Mouse (Mus musculus) heart, embryonic 11.5 days (tissue): ENCODE measurements around the gene Tbc1d19. TPM values are rescaled to one million over a fixed set of nuclear protein-coding genes. Genes with fewer than 3 reads are reported as not detected.
A peak's percentile ranks its signal among the peaks of the same experiment; 100 is the strongest.

Experiments used
- ATAC-seq: fragments of 200-750 bp; cut with Nextera tagmentation; replicated peaks from 2 replicates; pipeline ENCODE4 v1.8.0; 2017; ENCODE audit warnings: moderate library complexity; ENCODE audit not compliant: insufficient number of reproducible peaks, low FRiP score, low TSS enrichment
- H3K27ac ChIP-seq: fragments of 300-500 bp; sonication (generic); 2 replicates; pipeline ENCODE4 v1.5.1; 2014; ENCODE audit warnings: mild to moderate bottlenecking, low read depth, low read length
- H3K27me3 ChIP-seq: fragments of 300-500 bp; sonication (generic); 2 replicates; pipeline ENCODE4 v1.6.1; 2014; ENCODE audit warnings: mild to moderate bottlenecking, low read length, mixed read lengths; ENCODE audit not compliant: control insufficient read depth, insufficient read depth
- H3K36me3 ChIP-seq: fragments of 300-500 bp; sonication (generic); 2 replicates; pipeline ENCODE4 v1.6.1; 2014; ENCODE audit warnings: mild to moderate bottlenecking, low read length, moderate library complexity, mixed read lengths; ENCODE audit not compliant: control insufficient read depth, insufficient read depth
- H3K4me1 ChIP-seq: fragments of 300-500 bp; sonication (generic); 2 replicates; pipeline ENCODE4 v1.6.1; 2014; ENCODE audit warnings: low read length; ENCODE audit not compliant: control insufficient read depth, insufficient read depth
- H3K4me2 ChIP-seq: fragments of 300-500 bp; sonication (generic); 2 replicates; pipeline ENCODE4 v1.6.1; 2014; ENCODE audit warnings: mild to moderate bottlenecking, moderate library complexity
- H3K4me3 ChIP-seq: fragments of 300-500 bp; sonication (generic); 2 replicates; pipeline ENCODE4 v1.5.1; 2014; ENCODE audit warnings: low read depth, low read length
- H3K9ac ChIP-seq: fragments of 300-500 bp; sonication (generic); 2 replicates; pipeline ENCODE4 v1.6.1; 2014; ENCODE audit warnings: mild to moderate bottlenecking, low read depth, low read length, moderate library complexity
- H3K9me3 ChIP-seq: fragments of 300-500 bp; sonication (generic); replicated peaks from 2 replicates; pipeline ENCODE4 v1.6.1; 2016; ENCODE audit warnings: low read length; ENCODE audit not compliant: control insufficient read depth
- WGBS: fragments of 180-500 bp; shearing (Covaris S2); extraction: QIAGEN DNeasy Blood & Tissue Kit; methylation state at CpG from one replicate; pipeline ENCODE4 v1.1.7; 2014; ENCODE audit not compliant: insufficient replicate concordance; 5-methylcytosine and 5-hydroxymethylcytosine counted together
- polyA plus RNA-seq: library from polyadenylated mRNA; unstranded; fragments of >200 nt; fragmentation: Nextera tagmentation; extraction: Ambion mirVana; gene quantifications from 2 replicates; pipeline ENCODE4 v1.2.1, GENCODE M21; 2014

The Tbc1d19 gene
- polyA plus RNA-seq, 1 experiment from 2014 or later, result 31.0 TPM

DNA sequence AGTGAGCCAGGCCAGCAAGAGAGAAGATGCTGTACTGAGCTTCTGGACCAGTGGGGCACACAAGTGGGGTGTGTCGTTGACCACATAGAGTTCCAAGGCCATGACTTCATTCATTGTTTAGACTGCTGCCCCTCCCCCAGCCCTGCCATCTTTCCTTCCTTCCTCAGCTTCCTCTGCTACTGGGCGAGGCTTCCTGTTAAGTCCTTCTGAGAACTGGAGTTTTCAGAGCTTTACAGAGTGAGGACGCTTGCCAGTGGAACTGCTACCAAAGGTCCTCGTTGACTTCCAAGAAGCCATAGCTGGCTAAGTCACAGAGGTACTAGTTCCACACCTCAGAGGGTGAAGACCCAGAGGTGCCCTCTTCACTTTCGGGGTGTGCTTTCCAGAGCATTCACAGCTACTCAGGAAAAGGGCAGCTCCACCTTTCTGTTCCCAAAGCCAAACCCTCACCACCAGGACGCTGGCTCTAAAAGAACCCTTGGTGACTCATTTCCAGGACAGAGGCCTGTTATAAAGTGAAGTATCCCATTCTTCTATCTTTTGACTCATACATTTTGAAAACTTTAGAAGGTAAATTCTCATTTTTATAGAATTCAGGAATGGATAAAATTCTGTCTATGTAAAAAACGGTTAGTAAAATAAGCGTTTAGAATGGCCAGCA is 139.3 kb downstream of the Tbc1d19 start:
- H3K4me1 ChIP-seq, result peaks cover 8% of the 10 kb centered on the region; the same call in 1 of the 2 replicates
- 64% methylated on average over 8 of the region's 8 CpGs for WGBS
- H3K4me3 ChIP-seq, result no peak overlapping the region
- H3K36me3 ChIP-seq, result no peaks in the 10 kb centered on the region
- ATAC-seq, result no peak
- no peak overlapping the region for H3K4me2 ChIP-seq
- H3K27ac ChIP-seq, result peak overlapping the region; percentile 2; the same call in 1 of the 2 replicates
- no peaks in the 10 kb centered on the region for H3K9me3 ChIP-seq
- no peak overlapping the region for H3K9ac ChIP-seq
- H3K27me3 ChIP-seq, result no peaks in the 10 kb centered on the region

DNA sequence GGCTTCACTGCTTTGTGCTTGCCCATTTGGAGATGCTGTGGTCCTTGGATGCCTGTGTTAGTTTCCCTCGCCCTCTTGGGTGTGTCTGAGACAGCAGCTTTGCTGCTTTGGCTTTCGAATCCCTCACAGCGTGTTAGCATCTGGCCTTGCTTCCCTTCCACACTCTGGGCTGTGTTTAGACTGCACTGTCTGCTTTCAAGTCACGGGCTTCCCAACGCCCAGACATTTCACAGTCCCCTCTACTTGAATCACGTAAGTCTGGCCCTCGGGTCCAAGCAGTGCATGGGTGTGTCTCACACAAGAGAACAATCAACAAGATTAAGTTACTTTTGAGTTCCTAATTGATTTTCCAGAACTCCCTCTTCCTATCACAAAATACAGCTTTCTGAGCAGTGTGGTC is 140.8 kb downstream of the Tbc1d19 start:
- H3K4me3 ChIP-seq, result no peak overlapping the region
- no peak overlapping the region for H3K9ac ChIP-seq
- ATAC-seq, result no peak
- H3K4me2 ChIP-seq, result no peak overlapping the region
- no peaks in the 10 kb centered on the region for H3K9me3 ChIP-seq
- H3K36me3 ChIP-seq, result no peaks in the 10 kb centered on the region
- H3K27ac ChIP-seq, result peak overlapping the region; percentile 38; the same call in 1 of the 2 replicates
- H3K4me1 ChIP-seq, result peaks cover 8% of the 10 kb centered on the region; the same call in 1 of the 2 replicates
- 40% methylated on average over 7 of the region's 7 CpGs for WGBS
- no peaks in the 10 kb centered on the region for H3K27me3 ChIP-seq

GRCm38 (mm10) chr5:53953216-53953615 is 143.8 kb downstream of the Tbc1d19 start:
- Histone ChIP-seq H3K36me3 (no peaks in the 10 kb centered on the region), H3K9me3 (no peaks in the 10 kb centered on the region), H3K4me3 (no peak overlapping the region), H3K27ac (no peak overlapping the region), H3K4me2 (no peak overlapping the region), H3K4me1 (0 out of 2 replicates have a peak, but pooled peaks cover 2% of the 10 kb centered on the region), H3K9ac (no peak overlapping the region), H3K27me3 (no peaks in the 10 kb centered on the region)
- no peak for ATAC-seq

Other genes with a start within 250 kb of the Tbc1d19 start
- 0.44 and 0.45 TPM in 2 replicates for gene Cckar, start 101.9 kb upstream of the Tbc1d19 start, polyA plus RNA-seq
- 9.9 and 16.1 TPM in 2 replicates for gene Stim2, start 188.9 kb downstream of the Tbc1d19 start, polyA plus RNA-seq